Mouse (Mus musculus) MEL (cell line): ENCODE data around the gene Insig1. TPM values are rescaled to one million over a fixed set of nuclear protein-coding genes. Genes with fewer than 3 reads are reported as not detected.

ENCODE experiments used
- DNase-seq: peaks from one replicate; pipeline ENCODE4 v3.0.0; 2011; ENCODE audit warnings: low read depth, low spot score
- H3K27ac ChIP-seq: 2 replicates; pipeline ENCODE4 v1.5.1; 2012; ENCODE audit warnings: low read depth, mild to moderate bottlenecking, control low read depth, low read length, moderate library complexity; ENCODE audit not compliant: control insufficient read depth
- H3K27me3 ChIP-seq, 2 experiments: fragments of 150-350 bp in 1 of 2; sonication (generic) in 1 of 2; 2 replicates each; pipeline ENCODE4 v1.6.1; 2012; ENCODE audit warnings: low read length in 2 of 2, mild to moderate bottlenecking in 2 of 2, improper control_type of control experiment in 1 of 2, moderate library complexity in 1 of 2; ENCODE audit not compliant: insufficient read depth in 2 of 2, control insufficient read depth in 1 of 2
- H3K36me3 ChIP-seq, 2 experiments: 2 replicates each; pipeline ENCODE4 v1.6.1; 2012 to 2014; ENCODE audit warnings: low read length in 2 of 2, improper control_type of control experiment in 1 of 2, inconsistent platforms in 1 of 2, mild to moderate bottlenecking in 1 of 2; ENCODE audit not compliant: insufficient read depth in 2 of 2, control insufficient read depth in 1 of 2
- H3K4me1 ChIP-seq, 2 experiments: fragments of 150-350 bp in 1 of 2; sonication (generic) in 1 of 2; 2 replicates each; pipeline ENCODE4 v1.6.1; 2012; ENCODE audit warnings: low read length in 2 of 2, improper control_type of control experiment in 1 of 2, mild to moderate bottlenecking in 1 of 2; ENCODE audit not compliant: insufficient read depth in 2 of 2, control insufficient read depth in 1 of 2
- H3K4me3 ChIP-seq, 2 experiments: fragments of 150-350 bp in 1 of 2; sonication (generic) in 1 of 2; 2 replicates each; pipeline ENCODE4 v1.5.1; 2012; ENCODE audit warnings: low read depth in 2 of 2, low read length in 2 of 2, mild to moderate bottlenecking in 2 of 2, moderate library complexity in 2 of 2, control low read depth in 1 of 2, improper control_type of control experiment in 1 of 2; ENCODE audit not compliant: control insufficient read depth in 1 of 2, insufficient read depth in 1 of 2
- H3K79me2 ChIP-seq: 2 replicates; pipeline ENCODE4 v1.6.1; 2012; ENCODE audit warnings: mild to moderate bottlenecking, low read length, moderate library complexity; ENCODE audit not compliant: control insufficient read depth, poor library complexity, insufficient read depth
- H3K9ac ChIP-seq: 2 replicates; pipeline ENCODE4 v1.6.1; 2012; ENCODE audit warnings: low read depth, mild to moderate bottlenecking, control low read depth, low read length, moderate library complexity; ENCODE audit not compliant: control insufficient read depth, poor library complexity, severe bottlenecking
- H3K9me3 ChIP-seq: fragments of 150-350 bp; sonication (generic); replicated peaks from 2 replicates; pipeline ENCODE4 v1.6.1; 2012; ENCODE audit warnings: mild to moderate bottlenecking, low read length, improper control_type of control experiment, moderate library complexity; ENCODE audit not compliant: insufficient read depth
- CHD1 ChIP-seq: IDR thresholded peaks from 2 replicates; pipeline ENCODE4 v1.6.1; 2012; ENCODE audit warnings: low read depth, mild to moderate bottlenecking, inconsistent platforms, low read length, improper control_type of control experiment
- E2F4 ChIP-seq: IDR thresholded peaks from 2 replicates; pipeline ENCODE4 v1.6.1; 2011; ENCODE audit warnings: low read depth, low read length, improper control_type of control experiment, borderline replicate concordance
- ELF1 ChIP-seq: IDR thresholded peaks from 2 replicates; pipeline ENCODE4 v1.6.1; 2014; ENCODE audit warnings: low read depth, mild to moderate bottlenecking, inconsistent platforms, low read length, improper control_type of control experiment, moderate library complexity
- ETS1 ChIP-seq: IDR thresholded peaks from 2 replicates; pipeline ENCODE4 v1.6.1; 2012; ENCODE audit warnings: low read depth, mild to moderate bottlenecking, inconsistent platforms, low read length, improper control_type of control experiment, moderate library complexity
- GATA1 ChIP-seq: IDR thresholded peaks from 2 replicates; pipeline ENCODE4 v1.6.1; 2011; ENCODE audit warnings: low read depth, low read length, improper control_type of control experiment
- HCFC1 ChIP-seq: IDR thresholded peaks from 2 replicates; pipeline ENCODE4 v1.6.1; 2012; ENCODE audit warnings: low read depth, mild to moderate bottlenecking, inconsistent platforms, low read length, improper control_type of control experiment, moderate library complexity
- KAT2A ChIP-seq: conservative IDR thresholded peaks from 2 replicates; pipeline ENCODE4 v1.6.1; 2012; ENCODE audit warnings: low read depth, low read length, improper control_type of control experiment, inconsistent platforms
- MAX ChIP-seq: IDR thresholded peaks from 2 replicates; pipeline ENCODE4 v1.6.1; 2011; ENCODE audit warnings: low read length, improper control_type of control experiment
- MXI1 ChIP-seq: IDR thresholded peaks from 2 replicates; pipeline ENCODE4 v1.6.1; 2011; ENCODE audit warnings: mild to moderate bottlenecking, low read depth, low read length, improper control_type of control experiment
- MYB ChIP-seq: IDR thresholded peaks from 2 replicates; pipeline ENCODE4 v1.6.1; 2011; ENCODE audit warnings: mild to moderate bottlenecking, low read depth, low read length, improper control_type of control experiment
- MYC ChIP-seq: IDR thresholded peaks from 2 replicates; pipeline ENCODE4 v1.6.1; 2011; ENCODE audit warnings: low read depth, mild to moderate bottlenecking, low read length, improper control_type of control experiment, moderate library complexity
- NRF1 ChIP-seq: IDR thresholded peaks from 2 replicates; pipeline ENCODE4 v1.6.1; 2014; ENCODE audit warnings: low read depth, mild to moderate bottlenecking, inconsistent platforms, low read length, improper control_type of control experiment, moderate library complexity; ENCODE audit not compliant: poor library complexity, insufficient read depth, severe bottlenecking
- POLR2AphosphoS2 ChIP-seq: IDR thresholded peaks from 2 replicates; pipeline ENCODE4 v1.6.1; 2011; ENCODE audit warnings: low read length, improper control_type of control experiment
- POLR2AphosphoS5 ChIP-seq: IDR thresholded peaks from 2 replicates; pipeline ENCODE4 v1.6.1; 2012; ENCODE audit warnings: low read depth, borderline replicate concordance, mild to moderate bottlenecking, inconsistent platforms, low read length, moderate library complexity, mixed read lengths
- TBP ChIP-seq: IDR thresholded peaks from 2 replicates; pipeline ENCODE4 v1.8.0; 2011; ENCODE audit warnings: low read depth, low read length, improper control_type of control experiment
- TCF12 ChIP-seq: IDR thresholded peaks from 2 replicates; pipeline ENCODE4 v1.6.1; 2014; ENCODE audit warnings: low read depth, mild to moderate bottlenecking, inconsistent platforms, low read length, improper control_type of control experiment, moderate library complexity
- UBTF ChIP-seq: IDR thresholded peaks from 2 replicates; pipeline ENCODE4 v1.6.1; 2012; ENCODE audit warnings: low read depth, mild to moderate bottlenecking, inconsistent platforms, low read length, improper control_type of control experiment, moderate library complexity, borderline replicate concordance; ENCODE audit not compliant: insufficient read depth
- USF1 ChIP-seq: IDR thresholded peaks from 2 replicates; pipeline ENCODE4 v1.6.1; 2014; ENCODE audit warnings: low read depth, mild to moderate bottlenecking, inconsistent platforms, low read length, improper control_type of control experiment, moderate library complexity
- USF2 ChIP-seq, 2 experiments: IDR thresholded peaks; 2 replicates each; pipeline ENCODE4 v1.6.1; 2011 to 2012; ENCODE audit warnings: improper control_type of control experiment in 2 of 2, low read length in 2 of 2, borderline replicate concordance in 1 of 2, inconsistent platforms in 1 of 2, low read depth in 1 of 2, mild to moderate bottlenecking in 1 of 2; ENCODE audit not compliant: insufficient read depth in 1 of 2
- ZKSCAN1 ChIP-seq: IDR thresholded peaks from 2 replicates; pipeline ENCODE4 v1.6.1; 2012; ENCODE audit warnings: low read depth, mild to moderate bottlenecking, inconsistent platforms, low read length, improper control_type of control experiment, moderate library complexity
- ZMIZ1 ChIP-seq: IDR thresholded peaks from 2 replicates; pipeline ENCODE4 v1.6.1; 2012; ENCODE audit warnings: low read depth, mild to moderate bottlenecking, inconsistent platforms, low read length, improper control_type of control experiment, moderate library complexity
- ZNF384 ChIP-seq: IDR thresholded peaks from 2 replicates; pipeline ENCODE4 v1.6.1; 2012; ENCODE audit warnings: low read depth, mild to moderate bottlenecking, inconsistent platforms, low read length, improper control_type of control experiment
- polyA plus RNA-seq, 2 experiments: library from polyadenylated mRNA; stranded (reverse) in 1 of 2; unstranded in 1 of 2; fragments of >175 nt in 1 of 2; fragments of >200 nt in 1 of 2; gene quantifications; 2 replicates each; pipeline versions ENCODE4 v1.2.1 to v1.2.4; 2012; ENCODE audit warnings: low replicate concordance in 2 of 2, low read depth in 1 of 2; ENCODE audit not compliant: insufficient read length in 2 of 2, insufficient read depth in 1 of 2, missing spikeins in 1 of 2
- total RNA-seq: library from RNA; depleted of rRNA; stranded (reverse); fragments of 300-350 nt; gene quantifications from 2 replicates; pipeline ENCODE4 v1.2.3, GENCODE M21; 2012

The Insig1 gene
- total and polyA plus RNA-seq, 3 experiments = 61.3 to 73.2 TPM; not detected in 1

DNA sequence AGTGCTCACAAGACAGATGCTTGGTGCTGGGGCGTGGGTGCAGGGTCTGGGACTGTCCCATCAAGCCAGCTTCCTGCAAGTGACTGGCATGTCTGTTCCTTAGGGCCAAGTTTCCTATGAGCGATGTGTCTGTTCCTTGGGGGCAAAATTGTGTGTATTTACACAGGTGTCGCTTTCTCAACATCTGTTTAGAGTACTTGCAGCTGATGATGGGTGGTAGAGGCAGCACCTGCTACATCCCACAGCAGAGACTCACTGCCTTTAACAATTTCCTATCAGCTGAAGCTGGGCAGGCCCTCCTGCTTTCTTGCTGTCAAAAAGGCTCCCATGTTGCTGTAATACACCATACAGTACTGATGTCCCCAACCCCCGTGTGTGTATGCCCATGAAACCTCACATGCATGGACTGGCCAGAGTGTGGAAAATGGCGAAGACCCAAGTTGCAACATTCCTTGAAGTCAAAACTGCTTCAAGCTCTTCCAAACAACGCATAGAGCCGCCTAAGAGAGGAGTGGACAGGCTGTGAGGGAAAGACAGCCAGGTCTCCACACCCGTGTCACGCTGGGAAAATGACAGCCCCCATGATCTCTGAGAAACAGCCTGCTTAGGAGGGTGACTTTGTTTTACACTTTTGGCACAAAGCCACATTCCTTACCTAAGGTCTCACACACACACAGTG is 875 bp upstream of the Insig1 start:
- Histone ChIP-seq H3K27ac (peak overlapping the region; percentile 44), H3K9ac (peak overlapping the region; percentile 74)
- TF ChIP-seq CHD1 (peak; percentile 78; the same call in 1 of the 2 replicates), ZMIZ1 (no peak), E2F4 (0 out of 2 replicates have a peak, but pooled peaks have one; percentile 6), UBTF (no peak), POLR2AphosphoS5 (no peak), HCFC1 (no peak), MXI1 (no peak; the same call in 1 of the 2 replicates), MYB (no peak), TBP (no peak), NRF1 (no peak), ETS1 (0 out of 2 replicates have a peak, but pooled peaks have one; percentile 10), MAX (no peak), ZNF384 (no peak), TCF12 (no peak), ZKSCAN1 (no peak), ELF1 (no peak), POLR2AphosphoS2 (no peak), KAT2A (no peak), USF2 (IDR thresholded peaks at IDR 0.05; ENCODE audit: borderline replicate concordance in 1 of 2, insufficient read depth in 1 of 2, low read depth in 1 of 2, low read length in 2 of 2) (no peak), GATA1 (no peak), USF1 (no peak), MYC (no peak)
- TF ChIP-seq, all 39 proteins: peak for 3
- peaks cover 16 to 20% of the 10 kb centered on the region in 2 experiments for H3K36me3 ChIP-seq
- peaks cover 12 to 31% of the 10 kb centered on the region in 2 experiments for H3K4me1 ChIP-seq
- H3K4me3 ChIP-seq = peak overlapping the region; percentile 64 to 65
- H3K27me3 ChIP-seq = no peaks in the 10 kb centered on the region
- no peak for DNase-seq
- peaks cover 17% of the 10 kb centered on the region for H3K79me2 ChIP-seq
- no peaks in the 10 kb centered on the region for H3K9me3 ChIP-seq
